Mouse (Mus musculus): Measurements from ENCODE around the gene Crtam. TPM values are rescaled to one million over a fixed set of nuclear protein-coding genes. Genes with fewer than 3 reads are reported as not detected.
A peak's percentile ranks its signal among the peaks of the same experiment; 100 is the strongest.

Gene Crtam
- total and polyA plus RNA-seq, 2 experiments from 2014 or later: 0.10 to 0.11 TPM

DNA sequence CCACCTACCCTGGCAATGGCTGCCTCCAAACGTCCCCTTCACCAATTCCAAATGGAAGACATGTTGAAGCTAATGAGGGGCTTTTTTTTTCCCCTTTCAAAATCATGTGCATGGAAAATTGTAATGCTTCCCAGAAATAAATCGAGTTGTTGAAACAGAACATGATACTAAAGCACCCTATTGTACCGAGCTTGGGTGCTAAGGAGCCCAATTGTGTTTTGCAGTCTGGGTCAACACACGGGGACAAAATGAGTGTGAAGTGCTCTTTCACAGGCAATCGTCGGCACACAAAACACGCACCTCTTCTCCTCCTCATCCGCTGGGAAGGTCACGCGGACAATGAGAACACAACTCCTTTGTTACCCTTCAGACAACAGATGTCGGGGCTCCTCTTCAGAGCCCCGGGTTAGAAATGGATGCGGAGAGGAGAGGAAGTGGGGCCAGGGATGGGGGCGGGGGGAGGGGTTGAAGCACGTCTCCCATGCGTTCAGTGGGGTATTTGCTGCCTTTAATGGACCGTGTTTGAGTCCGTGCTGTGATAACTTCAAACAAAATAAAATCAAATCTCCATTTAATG lies 55.3 kb downstream of the Crtam start:
- ATAC-seq (no peak), DNase-seq (no peak)
- 24% methylated on average over 18 of the region's 18 CpGs for WGBS
- H3K4me1 ChIP-seq (ENCODE audit: insufficient read depth): no peaks in the 10 kb centered on the region
- no peak overlapping the region for H3K9ac ChIP-seq
- H3K4me3 ChIP-seq (ENCODE audit: low read depth, low read length): 0 out of 2 replicates have a peak overlapping the region, but pooled peaks have one; percentile 12
- H3K27ac ChIP-seq (ENCODE audit: low read depth, low read length): no peak overlapping the region
- no peak for TF ChIP-seq CTCF (IDR thresholded peaks at IDR 0.05; ENCODE audit: low read depth)
- H3K27me3 ChIP-seq (ENCODE audit: insufficient read depth, low read length): no peaks in the 10 kb centered on the region
- H3K4me2 ChIP-seq (ENCODE audit: low read depth): peak overlapping the region; percentile 31
- no peaks in the 10 kb centered on the region for H3K9me3 ChIP-seq (ENCODE audit: low read length)
- H3K36me3 ChIP-seq (ENCODE audit: insufficient read depth): no peaks in the 10 kb centered on the region

- no peaks in the 10 kb centered on the region for H3K36me3 ChIP-seq (ENCODE audit: insufficient read depth)
- ATAC-seq (no peak), DNase-seq (no peak)
- no peaks in the 10 kb centered on the region for H3K27me3 ChIP-seq (ENCODE audit: insufficient read depth, low read length)
- no peak overlapping the region for H3K27ac ChIP-seq (ENCODE audit: low read depth, low read length)
- no peaks in the 10 kb centered on the region for H3K4me1 ChIP-seq (ENCODE audit: insufficient read depth)
- no peaks in the 10 kb centered on the region for H3K9me3 ChIP-seq (ENCODE audit: low read length)
- H3K9ac ChIP-seq: no peak overlapping the region
- 93% methylated on average over 6 of the region's 6 CpGs for WGBS
- H3K4me3 ChIP-seq (ENCODE audit: low read depth, low read length): no peak overlapping the region
- peak; percentile 18 for TF ChIP-seq CTCF (IDR thresholded peaks at IDR 0.05; ENCODE audit: low read depth)
- no peak overlapping the region for H3K4me2 ChIP-seq (ENCODE audit: low read depth)
Measured at GRCm38 (mm10) chr9:40948473-40948872, 56.0 kb downstream of the Crtam start.

DNA sequence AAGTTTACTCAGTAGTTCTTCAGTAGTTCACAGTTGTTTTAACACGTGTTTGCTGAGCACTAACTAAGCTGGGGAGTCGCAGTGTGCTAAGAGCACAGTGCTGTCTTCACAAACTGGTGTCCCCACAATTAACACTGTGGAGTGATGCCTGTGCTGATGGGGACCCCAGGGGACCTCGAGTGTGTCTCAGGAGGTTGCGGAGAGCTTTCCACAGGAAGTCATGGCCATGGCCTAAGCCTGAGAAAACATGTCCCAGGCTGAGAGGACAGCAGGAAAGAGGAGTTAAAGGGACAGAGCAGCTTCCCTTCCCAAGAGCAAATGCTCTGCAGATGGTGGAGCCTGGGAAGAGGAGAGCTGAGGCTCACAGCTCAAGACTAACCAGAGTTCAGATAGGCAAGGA lies 57.3 kb downstream of the Crtam start:
- Histone ChIP-seq H3K36me3 (ENCODE audit: insufficient read depth) (no peaks in the 10 kb centered on the region), H3K27me3 (ENCODE audit: insufficient read depth, low read length) (no peaks in the 10 kb centered on the region), H3K27ac (ENCODE audit: low read depth, low read length) (no peak overlapping the region), H3K9ac (no peak overlapping the region), H3K4me1 (ENCODE audit: insufficient read depth) (no peaks in the 10 kb centered on the region), H3K9me3 (ENCODE audit: low read length) (no peaks in the 10 kb centered on the region), H3K4me3 (ENCODE audit: low read depth, low read length) (no peak overlapping the region), H3K4me2 (ENCODE audit: low read depth) (no peak overlapping the region)
- TF ChIP-seq CTCF (IDR thresholded peaks at IDR 0.05; ENCODE audit: low read depth): no peak
- 80% methylated on average over 4 of the region's 4 CpGs for WGBS
- DNase-seq (no peak), ATAC-seq (no peak)

DNA sequence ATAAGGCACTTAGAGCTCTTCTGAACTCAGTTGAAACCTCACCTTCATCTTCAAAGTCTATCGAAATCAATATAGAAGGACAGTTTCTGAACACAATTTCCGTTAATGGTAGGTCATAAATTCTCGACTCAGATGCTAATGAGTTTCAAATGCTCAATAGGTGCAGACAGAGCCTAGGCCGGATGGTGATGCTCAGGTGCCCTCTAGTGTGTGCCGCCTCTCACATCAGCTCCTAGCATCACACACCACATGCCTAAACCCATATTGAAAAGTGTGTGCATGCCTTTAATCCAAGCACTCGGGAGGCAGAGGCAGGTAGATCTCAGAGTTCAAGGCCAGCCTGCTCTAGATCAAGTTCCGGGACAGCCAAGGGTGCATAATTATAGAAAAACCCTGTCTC lies 67.0 kb downstream of the Crtam start:
- peak; percentile 55 for TF ChIP-seq CTCF (IDR thresholded peaks at IDR 0.05; ENCODE audit: low read depth)
- WGBS: 65% methylated on average over 7 of the region's 7 CpGs
- no peak for ATAC-seq

DNA sequence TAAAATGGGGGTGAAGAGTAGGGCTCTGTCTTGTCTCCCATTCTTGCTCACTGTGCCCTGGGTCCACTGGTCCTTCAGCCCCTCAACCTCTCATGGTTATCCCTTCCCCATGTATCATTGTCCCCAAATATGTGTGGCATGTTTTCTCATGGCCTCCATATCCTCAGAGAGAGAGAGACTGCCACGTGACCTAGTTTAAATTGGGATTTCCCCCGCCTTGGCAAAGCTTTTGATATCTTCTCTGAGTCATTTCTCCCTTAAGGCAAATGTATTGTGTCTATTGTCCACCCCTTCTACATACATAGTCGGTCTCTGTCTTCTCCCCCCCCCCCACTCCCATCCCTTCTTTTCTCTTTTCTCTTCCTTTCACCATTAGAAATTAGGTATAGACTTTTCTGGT lies 71.1 kb downstream of the Crtam start:
- 66% methylated on average over 3 of the region's 3 CpGs for WGBS
- Histone ChIP-seq H3K9ac (no peak overlapping the region), H3K9me3 (ENCODE audit: low read length) (no peaks in the 10 kb centered on the region), H3K27me3 (ENCODE audit: insufficient read depth, low read length) (no peaks in the 10 kb centered on the region), H3K27ac (ENCODE audit: low read depth, low read length) (no peak overlapping the region), H3K4me3 (ENCODE audit: low read depth, low read length) (no peak overlapping the region), H3K4me2 (ENCODE audit: low read depth) (no peak overlapping the region), H3K36me3 (ENCODE audit: insufficient read depth) (no peaks in the 10 kb centered on the region), H3K4me1 (ENCODE audit: insufficient read depth) (no peaks in the 10 kb centered on the region)
- no peak for ATAC-seq
- no peak for TF ChIP-seq CTCF (IDR thresholded peaks at IDR 0.05; ENCODE audit: low read depth)
- DNase-seq: no peak

More for the DNA sequence above, 67.0 kb downstream of the Crtam start:
- H3K9ac ChIP-seq: no peak overlapping the region
- H3K27ac ChIP-seq (ENCODE audit: low read depth, low read length): no peak overlapping the region
- H3K4me3 ChIP-seq (ENCODE audit: low read depth, low read length): no peak overlapping the region
- no peaks in the 10 kb centered on the region for H3K36me3 ChIP-seq (ENCODE audit: insufficient read depth)
- no peak overlapping the region for H3K4me2 ChIP-seq (ENCODE audit: low read depth)
- no peaks in the 10 kb centered on the region for H3K9me3 ChIP-seq (ENCODE audit: low read length)
- no peak for DNase-seq
- H3K4me1 ChIP-seq (ENCODE audit: insufficient read depth): no peaks in the 10 kb centered on the region
- H3K27me3 ChIP-seq (ENCODE audit: insufficient read depth, low read length): no peaks in the 10 kb centered on the region

GRCm38 (mm10) chr9:40927351-40927980 lies 77.0 kb downstream of the Crtam start:
- 0 out of 2 replicates have a peak, but pooled peaks cover 2% of the 10 kb centered on the region for H3K4me1 ChIP-seq (ENCODE audit: insufficient read depth)
- 39% methylated on average over 17 of the region's 17 CpGs for WGBS
- DNase-seq (peak; percentile 32), ATAC-seq (no peak)
- no peak overlapping the region for H3K4me3 ChIP-seq (ENCODE audit: low read depth, low read length)
- no peak overlapping the region for H3K27ac ChIP-seq (ENCODE audit: low read depth, low read length)
- H3K4me2 ChIP-seq (ENCODE audit: low read depth): no peak overlapping the region
- no peak for TF ChIP-seq CTCF (IDR thresholded peaks at IDR 0.05; ENCODE audit: low read depth)
- H3K9me3 ChIP-seq (ENCODE audit: low read length): no peaks in the 10 kb centered on the region
- H3K27me3 ChIP-seq (ENCODE audit: insufficient read depth, low read length): no peaks in the 10 kb centered on the region
- no peaks in the 10 kb centered on the region for H3K36me3 ChIP-seq (ENCODE audit: insufficient read depth)
- H3K9ac ChIP-seq: no peak overlapping the region

Other genes starting within 250 kb of the Crtam start
- gene Hspa8, start 203.6 kb downstream of the Crtam start, total RNA-seq (2014; rRNA removed): 3,364 and 4,241 TPM in 2 replicates
- 2,287 and 2,372 TPM in 2 replicates for gene Hspa8, start 203.6 kb downstream of the Crtam start, polyA plus RNA-seq (2015; fragmentation: Nextera tagmentation; extraction: Ambion mirVana)
- 1.2 and 1.3 TPM in 2 replicates for gene Bsx, start 130.5 kb downstream of the Crtam start, total RNA-seq (2014; rRNA removed)
- gene Bsx, start 130.5 kb downstream of the Crtam start, polyA plus RNA-seq (2015; fragmentation: Nextera tagmentation; extraction: Ambion mirVana): 0.40 and 1.0 TPM in 2 replicates
- 0.46 and 1.0 TPM in 2 replicates for gene Jhy, start 40.5 kb downstream of the Crtam start, total RNA-seq (2014; rRNA removed)
- gene Jhy, start 40.5 kb downstream of the Crtam start, polyA plus RNA-seq (2015; fragmentation: Nextera tagmentation; extraction: Ambion mirVana): 0.53 and 1.1 TPM in 2 replicates
- 17.8 and 23.8 TPM in 2 replicates for gene Ubash3b, start 157.1 kb upstream of the Crtam start, total RNA-seq (2014; rRNA removed)
- gene Ubash3b, start 157.1 kb upstream of the Crtam start, polyA plus RNA-seq (2015; fragmentation: Nextera tagmentation; extraction: Ambion mirVana): 17.1 and 25.4 TPM in 2 replicates